Mouse (Mus musculus) forebrain, embryonic 11.5 days (tissue): ENCODE measurements around the gene Nrbp1. TPM values are rescaled to one million over a fixed set of nuclear protein-coding genes. Genes with fewer than 3 reads are reported as not detected.

Experiments used
- ATAC-seq: fragments of 200-750 bp; cut with Nextera tagmentation; replicated peaks from 2 replicates; pipeline ENCODE4 v1.8.0; 2017; ENCODE audit warnings: moderate TSS enrichment; ENCODE audit not compliant: low FRiP score
- DNase-seq: peaks from one replicate; pipeline ENCODE4 v3.0.0-alpha.2; 2017; ENCODE audit warnings: low spot score
- H3K27ac ChIP-seq: fragments of 300-500 bp; sonication (generic); 2 replicates; pipeline ENCODE4 v1.5.1; 2014; ENCODE audit warnings: low read depth, low read length
- H3K27me3 ChIP-seq: fragments of 300-500 bp; sonication (generic); 2 replicates; pipeline ENCODE4 v1.6.1; 2014; ENCODE audit warnings: mild to moderate bottlenecking, low read length, mixed read lengths; ENCODE audit not compliant: control insufficient read depth, insufficient read depth
- H3K36me3 ChIP-seq: fragments of 300-500 bp; sonication (generic); 2 replicates; pipeline ENCODE4 v1.6.1; 2014; ENCODE audit warnings: mild to moderate bottlenecking, low read length, moderate library complexity, mixed read lengths; ENCODE audit not compliant: control insufficient read depth, insufficient read depth
- H3K4me1 ChIP-seq: fragments of 300-500 bp; sonication (generic); replicated peaks from 2 replicates; pipeline ENCODE4 v1.6.1; 2014; ENCODE audit warnings: low read length, mixed read lengths; ENCODE audit not compliant: control insufficient read depth, insufficient read depth
- H3K4me2 ChIP-seq: fragments of 300-500 bp; sonication (generic); 2 replicates; pipeline ENCODE4 v1.6.1; 2014; ENCODE audit warnings: low read depth, mild to moderate bottlenecking, low read length, moderate library complexity, mixed read lengths; ENCODE audit not compliant: severe bottlenecking
- H3K4me3 ChIP-seq: fragments of 300-500 bp; sonication (generic); 2 replicates; pipeline ENCODE4 v1.5.1; 2014; ENCODE audit warnings: low read depth, low read length
- H3K9ac ChIP-seq: fragments of 300-500 bp; sonication (generic); 2 replicates; pipeline ENCODE4 v1.6.1; 2014; ENCODE audit warnings: low read length
- H3K9me3 ChIP-seq: fragments of 300-500 bp; sonication (generic); 2 replicates; pipeline ENCODE4 v1.6.1; 2016; ENCODE audit warnings: low read length, mixed read lengths; ENCODE audit not compliant: control insufficient read depth
- WGBS: fragments of 180-500 bp; shearing (Covaris S2); extraction: QIAGEN DNeasy Blood & Tissue Kit; methylation state at CpG from one replicate; pipeline ENCODE4 v1.1.7; 2014; 5-methylcytosine and 5-hydroxymethylcytosine counted together
- polyA plus RNA-seq: library from polyadenylated mRNA; unstranded; fragments of >200 nt; fragmentation: Nextera tagmentation; extraction: Ambion mirVana; gene quantifications from 2 replicates; pipeline ENCODE4 v1.2.1, GENCODE M21; 2014

Nrbp1 gene
- polyA plus RNA-seq, 1 experiment from 2014 or later, result 145 TPM

DNA sequence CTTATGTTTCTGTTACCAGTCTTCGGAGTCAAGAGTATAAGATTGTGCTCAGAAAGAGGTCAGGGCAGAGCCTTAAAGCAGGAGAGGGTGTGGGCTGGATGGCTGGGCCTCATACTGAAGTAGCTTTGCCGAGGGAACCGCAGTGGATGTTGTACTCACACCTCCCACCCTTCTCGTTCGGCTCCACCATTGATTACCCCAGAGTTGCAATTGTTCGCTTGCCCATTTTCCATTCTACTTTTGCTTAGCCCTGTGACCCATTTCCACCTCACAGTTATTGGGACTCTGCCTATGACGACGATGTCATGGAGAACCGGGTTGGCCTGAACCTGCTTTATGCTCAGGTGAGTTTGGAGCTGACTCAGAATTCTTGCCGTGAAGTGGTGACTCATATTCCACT lies 44.5 kb upstream of the Nrbp1 start:
- Histone ChIP-seq H3K27me3 (no peaks in the 10 kb centered on the region), H3K4me3 (no peak overlapping the region)
- no peak for ATAC-seq

DNA sequence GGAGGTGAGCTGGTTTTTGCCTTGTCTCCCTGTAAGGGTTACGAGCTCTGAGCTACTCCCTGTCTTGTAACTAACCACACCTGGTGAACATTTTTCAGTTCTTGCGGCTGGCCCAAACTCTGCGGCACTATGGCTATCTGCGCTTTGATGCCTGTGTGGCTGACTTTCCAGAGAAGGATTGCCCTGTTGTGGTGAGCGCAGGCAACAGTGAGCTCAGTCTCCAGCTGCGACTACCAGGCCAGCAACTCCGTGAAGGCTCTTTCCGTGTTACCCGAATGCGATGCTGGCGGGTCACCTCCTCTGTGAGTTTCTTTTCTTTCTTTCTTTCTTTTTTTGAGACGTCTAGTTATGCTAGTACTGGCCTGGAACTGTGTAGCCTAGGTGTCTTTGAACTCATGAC lies 43.6 kb upstream of the Nrbp1 start:
- Histone ChIP-seq H3K27ac (no peak overlapping the region), H3K36me3 (peaks cover 24% of the 10 kb centered on the region; the same call in 1 of the 2 replicates), H3K9ac (no peak overlapping the region), H3K27me3 (no peaks in the 10 kb centered on the region), H3K4me2 (no peak overlapping the region), H3K4me1 (peaks cover 5% of the 10 kb centered on the region; the same call in 1 of the 2 replicates), H3K9me3 (peaks cover 5% of the 10 kb centered on the region), H3K4me3 (no peak overlapping the region)
- no peak for DNase-seq
- WGBS, result 93% methylated on average over 12 of the region's 12 CpGs
- no peak for ATAC-seq

More for the DNA sequence above, 44.5 kb upstream of the Nrbp1 start:
- no peak for DNase-seq
- Histone ChIP-seq H3K4me2 (no peak overlapping the region), H3K9me3 (peaks cover 5% of the 10 kb centered on the region), H3K4me1 (peaks cover 5% of the 10 kb centered on the region; the same call in 1 of the 2 replicates), H3K9ac (no peak overlapping the region), H3K36me3 (peaks cover 24% of the 10 kb centered on the region; the same call in 1 of the 2 replicates), H3K27ac (no peak overlapping the region)
- WGBS, result 94% methylated on average over 10 of the region's 10 CpGs

DNA sequence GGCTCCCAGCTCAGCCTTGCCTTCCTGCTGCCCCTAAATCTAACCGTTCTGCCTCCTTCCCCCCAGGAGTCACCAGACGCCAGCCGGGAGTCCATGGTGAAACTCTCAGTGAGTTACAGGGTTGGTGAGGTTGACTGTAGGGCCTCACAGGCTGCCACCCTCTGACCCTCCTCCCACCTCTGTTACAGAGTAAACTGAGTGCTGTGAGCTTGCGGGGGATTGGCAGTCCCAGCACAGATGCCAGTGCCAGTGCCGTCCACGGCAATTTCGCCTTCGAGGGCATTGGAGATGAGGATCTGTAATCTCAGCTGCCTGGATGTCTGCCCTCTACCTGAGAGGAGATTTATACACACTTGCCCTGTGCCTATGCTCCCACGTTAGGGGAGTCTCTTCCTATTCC lies 42.5 kb upstream of the Nrbp1 start:
- no peak overlapping the region for H3K4me2 ChIP-seq
- ATAC-seq (no peak), DNase-seq (no peak)
- no peak overlapping the region for H3K9ac ChIP-seq
- peaks cover 5% of the 10 kb centered on the region for H3K9me3 ChIP-seq
- no peaks in the 10 kb centered on the region for H3K27me3 ChIP-seq
- no peak overlapping the region for H3K27ac ChIP-seq
- H3K4me3 ChIP-seq, result no peak overlapping the region
- peaks cover 12% of the 10 kb centered on the region; the same call in 1 of the 2 replicates for H3K4me1 ChIP-seq
- H3K36me3 ChIP-seq, result peaks cover 24% of the 10 kb centered on the region; the same call in 1 of the 2 replicates
- 90% methylated on average over 9 of the region's 9 CpGs for WGBS

DNA sequence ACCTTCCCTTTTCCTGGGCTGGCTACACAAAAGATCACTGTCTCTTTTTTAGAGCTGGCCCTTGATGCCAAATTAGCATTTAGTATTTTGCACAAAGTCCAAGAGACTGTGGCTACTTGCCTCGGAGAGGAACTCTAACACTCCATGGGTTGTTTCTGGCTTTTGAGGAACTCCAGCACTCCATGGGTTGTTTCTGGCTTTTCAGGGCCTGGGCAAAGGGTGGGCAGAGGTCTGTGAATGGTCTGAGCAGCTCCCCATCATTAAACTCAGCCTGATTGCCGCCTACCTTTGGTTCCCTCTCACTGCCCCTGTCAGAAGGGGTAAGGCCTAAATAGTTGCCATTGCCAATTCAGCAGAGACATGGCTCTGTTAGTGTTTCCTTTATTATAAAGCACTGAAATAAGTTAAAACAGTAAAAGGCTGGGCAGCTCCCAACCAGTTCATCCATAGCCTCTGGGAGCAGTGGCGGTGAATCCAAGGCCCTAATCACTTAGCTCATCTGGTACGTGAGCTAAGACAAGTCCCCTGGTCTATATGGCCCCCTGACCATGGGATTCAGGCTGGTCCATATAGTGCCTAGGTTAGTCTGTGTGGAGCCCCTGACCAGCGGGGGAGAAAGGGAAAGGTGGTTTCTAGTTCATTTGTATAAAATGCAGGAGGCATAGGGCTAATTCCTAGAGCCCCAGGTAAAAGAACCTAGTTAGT lies 41.9 kb upstream of the Nrbp1 start:
- no peak for ATAC-seq
- Histone ChIP-seq H3K27me3 (no peaks in the 10 kb centered on the region), H3K9ac (no peak overlapping the region), H3K27ac (no peak overlapping the region), H3K9me3 (peaks cover 5% of the 10 kb centered on the region), H3K4me2 (no peak overlapping the region), H3K4me1 (peaks cover 12% of the 10 kb centered on the region; the same call in 1 of the 2 replicates), H3K4me3 (no peak overlapping the region), H3K36me3 (peaks cover 27% of the 10 kb centered on the region; the same call in 1 of the 2 replicates)
- DNase-seq, result no peak
- whole genome bisulfite sequencing, result 88% methylated on average over 5 of the region's 5 CpGs

DNA sequence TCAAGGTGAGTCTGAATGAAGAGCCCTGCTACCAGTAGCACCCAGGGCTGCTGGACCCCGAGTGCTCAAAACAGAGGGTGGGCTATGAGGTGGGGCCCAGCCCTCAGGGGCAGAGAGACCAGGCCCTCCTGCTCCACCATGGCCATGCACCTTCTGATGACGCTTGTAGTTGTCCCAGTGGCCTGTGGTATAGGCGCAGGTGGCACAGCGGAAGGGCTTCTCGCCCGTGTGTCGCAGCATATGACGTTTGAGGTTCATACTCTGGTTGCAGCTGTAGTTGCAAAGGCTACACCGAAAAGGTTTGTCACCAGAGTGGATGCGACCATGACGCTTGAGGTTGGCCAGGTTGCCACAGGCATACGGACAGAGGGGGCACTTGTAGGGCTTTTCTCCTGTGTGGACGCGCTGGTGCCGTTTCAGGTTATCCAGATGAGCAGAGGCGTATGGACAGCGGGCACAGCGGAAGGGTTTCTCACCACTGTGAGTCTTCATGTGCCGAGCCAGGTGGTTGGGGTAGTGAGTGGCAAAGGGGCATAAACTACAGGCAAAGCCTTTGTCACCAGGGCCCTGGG lies 41.3 kb upstream of the Nrbp1 start:
- no peak overlapping the region for H3K4me3 ChIP-seq
- H3K9me3 ChIP-seq, result peaks cover 5% of the 10 kb centered on the region
- no peak overlapping the region for H3K27ac ChIP-seq
- H3K4me1 ChIP-seq, result peaks cover 9% of the 10 kb centered on the region; the same call in 1 of the 2 replicates
- H3K4me2 ChIP-seq, result no peak overlapping the region
- H3K36me3 ChIP-seq, result peaks cover 27% of the 10 kb centered on the region; the same call in 1 of the 2 replicates
- WGBS, result 94% methylated on average over 19 of the region's 19 CpGs
- ATAC-seq (no peak), DNase-seq (no peak)
- no peak overlapping the region for H3K9ac ChIP-seq
- no peaks in the 10 kb centered on the region for H3K27me3 ChIP-seq

DNA sequence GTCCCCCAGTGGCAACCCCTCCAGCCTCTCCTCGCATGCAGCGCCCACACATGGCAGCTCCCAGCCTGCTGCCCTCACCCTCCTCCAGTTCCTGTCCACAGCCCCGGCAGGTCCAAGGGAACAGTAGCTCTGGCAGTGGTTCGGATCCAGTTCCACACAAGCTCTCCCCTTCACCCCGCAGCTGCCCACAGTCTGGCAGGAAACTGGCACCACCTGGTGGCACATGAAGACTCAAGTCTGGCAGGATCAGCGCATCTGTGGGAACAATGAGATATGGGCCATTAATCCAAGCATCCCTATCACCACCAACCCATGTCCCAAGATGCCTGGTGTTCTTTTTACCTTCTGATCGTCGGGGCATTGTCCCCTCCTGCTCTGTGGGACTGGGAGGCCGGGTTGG lies 40.8 kb upstream of the Nrbp1 start:
- ATAC-seq, result no peak
- H3K36me3 ChIP-seq, result peaks cover 29% of the 10 kb centered on the region; the same call in 1 of the 2 replicates
- WGBS, result 92% methylated on average over 9 of the region's 9 CpGs

DNA sequence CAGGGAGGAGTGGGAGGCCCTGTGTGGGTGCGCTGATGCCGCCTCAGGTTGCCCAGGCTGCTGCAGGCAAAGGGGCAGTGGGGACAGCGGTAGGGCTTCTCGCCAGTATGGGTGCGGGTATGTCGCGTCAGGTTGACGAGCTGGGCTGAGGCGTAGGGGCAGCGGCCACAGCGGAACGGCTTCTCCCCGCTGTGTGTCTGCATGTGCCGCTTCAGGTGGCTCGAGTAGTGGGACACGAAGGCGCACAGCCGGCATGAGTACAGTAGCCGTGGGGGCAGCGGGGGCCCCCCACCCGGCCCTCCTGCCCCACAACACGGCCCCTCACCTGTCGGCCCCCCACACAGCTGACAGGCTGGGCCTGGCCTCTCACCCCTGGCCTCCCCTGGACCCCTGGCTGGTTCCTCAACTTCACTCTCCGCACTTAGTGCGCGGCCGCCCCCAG lies 40.3 kb upstream of the Nrbp1 start:
- peaks cover 30% of the 10 kb centered on the region; the same call in 1 of the 2 replicates for H3K36me3 ChIP-seq

More for the DNA sequence above, 40.8 kb upstream of the Nrbp1 start:
- no peak overlapping the region for H3K4me2 ChIP-seq
- H3K27ac ChIP-seq, result no peak overlapping the region
- peaks cover 5% of the 10 kb centered on the region for H3K9me3 ChIP-seq
- H3K4me1 ChIP-seq, result peaks cover 9% of the 10 kb centered on the region; the same call in 1 of the 2 replicates
- H3K4me3 ChIP-seq, result no peak overlapping the region
- no peak overlapping the region for H3K9ac ChIP-seq
- H3K27me3 ChIP-seq, result no peaks in the 10 kb centered on the region
- no peak for DNase-seq

DNA sequence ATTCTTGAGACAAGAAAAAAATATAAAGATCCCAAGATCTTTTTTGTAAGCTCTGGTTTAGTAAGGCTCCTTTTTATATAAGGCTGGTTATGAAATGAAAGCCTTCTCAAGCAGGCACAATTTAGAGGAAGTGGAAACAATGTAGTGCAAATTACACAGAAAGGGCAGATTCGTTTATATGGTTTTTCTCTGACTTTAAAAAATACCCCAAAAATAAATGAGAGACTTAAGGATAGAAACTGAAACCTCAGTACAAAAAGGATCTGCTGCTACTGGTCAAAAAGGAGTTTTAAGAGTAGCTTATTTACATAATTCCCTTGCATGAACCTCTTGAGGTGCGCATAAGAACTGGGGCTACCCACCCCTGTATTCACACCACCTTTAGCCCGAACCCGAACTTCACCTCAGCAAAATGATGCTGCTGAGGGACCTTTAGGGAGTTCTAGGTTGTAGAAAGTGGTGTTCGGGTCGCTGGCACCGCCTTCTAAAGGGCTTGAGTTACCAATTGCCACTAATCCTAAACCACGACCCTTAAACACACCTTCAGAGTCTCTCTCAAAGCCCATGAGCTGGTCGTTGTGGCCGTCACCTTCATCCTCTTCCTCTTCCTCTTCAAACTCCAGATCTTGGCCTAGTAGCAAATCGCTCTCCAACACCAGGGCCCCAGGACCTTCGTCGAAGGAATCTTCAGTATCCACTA lies 39.5 kb upstream of the Nrbp1 start:
- H3K4me3 ChIP-seq, result peak overlapping the region; percentile 76
- H3K4me1 ChIP-seq, result peaks cover 9% of the 10 kb centered on the region; the same call in 1 of the 2 replicates
- peaks cover 5% of the 10 kb centered on the region for H3K9me3 ChIP-seq
- 23% methylated on average over 13 of the region's 13 CpGs for WGBS
- no peak for ATAC-seq
- H3K9ac ChIP-seq, result peak overlapping the region; percentile 83
- no peaks in the 10 kb centered on the region for H3K27me3 ChIP-seq
- H3K36me3 ChIP-seq, result peaks cover 34% of the 10 kb centered on the region; the same call in 1 of the 2 replicates
- H3K27ac ChIP-seq, result peak overlapping the region; percentile 75; the same call in 1 of the 2 replicates
- DNase-seq, result no peak
- peak overlapping the region; percentile 88 for H3K4me2 ChIP-seq

More for the DNA sequence above, 40.3 kb upstream of the Nrbp1 start:
- peaks cover 9% of the 10 kb centered on the region; the same call in 1 of the 2 replicates for H3K4me1 ChIP-seq
- ATAC-seq (no peak), DNase-seq (peak; percentile 60)
- H3K4me3 ChIP-seq, result no peak overlapping the region
- WGBS, result 92% methylated on average over 27 of the region's 27 CpGs
- H3K9me3 ChIP-seq, result peaks cover 5% of the 10 kb centered on the region
- no peaks in the 10 kb centered on the region for H3K27me3 ChIP-seq
- no peak overlapping the region for H3K27ac ChIP-seq
- H3K4me2 ChIP-seq, result no peak overlapping the region
- no peak overlapping the region for H3K9ac ChIP-seq
